Mouse (Mus musculus) MN1 (cell line): ENCODE measurements around the gene Tsc22d1.

Experiments used
- DNase-seq: peaks from one replicate; pipeline ENCODE4 v3.0.0-alpha.2; 2016; ENCODE audit warnings: low spot score

Gene Tsc22d1

GRCm38 (mm10) chr14:76518217-76518616, 103.5 kb downstream of the Tsc22d1 start:
- no peak for DNase-seq

- no peak for DNase-seq
Observed at GRCm38 (mm10) chr14:76520606-76521005, 105.8 kb downstream of the Tsc22d1 start.

DNA sequence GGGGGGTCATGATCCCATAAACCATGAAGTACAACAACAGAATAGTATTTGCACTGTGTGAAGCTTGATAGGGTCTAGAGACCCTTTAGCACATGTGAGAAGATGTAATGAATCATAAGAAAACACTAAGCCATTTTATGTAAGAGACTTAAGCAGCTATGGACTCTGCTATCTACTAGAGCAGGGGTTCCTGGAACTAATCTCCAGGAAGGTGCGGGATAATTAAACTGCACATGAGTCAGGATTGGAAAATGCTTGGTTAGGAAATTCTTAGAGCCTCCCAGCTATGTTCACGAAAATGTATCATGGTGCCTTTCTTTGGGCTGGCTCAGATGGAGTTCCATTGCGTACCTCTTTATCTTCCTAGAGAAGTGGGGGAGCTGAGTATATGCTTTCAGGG, 106.5 kb downstream of the Tsc22d1 start:
- DNase-seq = no peak

DNA sequence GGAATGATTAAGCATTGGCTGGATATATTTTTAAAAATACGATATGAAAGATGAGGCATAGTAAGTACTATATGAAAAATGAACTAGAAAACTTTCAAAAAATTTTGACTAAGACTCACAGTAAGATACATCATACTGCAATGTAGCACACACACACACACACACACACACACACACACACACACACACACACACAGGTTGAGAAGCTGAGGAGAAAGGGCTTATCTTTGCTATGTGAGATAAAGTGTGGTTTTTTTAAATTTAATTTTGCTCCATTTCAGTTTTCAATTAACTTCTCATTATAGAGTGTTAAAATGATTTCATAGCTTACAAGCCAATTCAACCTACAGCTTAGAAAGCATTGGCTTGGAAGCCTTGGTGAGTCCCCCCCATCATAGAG, 108.6 kb downstream of the Tsc22d1 start:
- no peak for DNase-seq

DNA sequence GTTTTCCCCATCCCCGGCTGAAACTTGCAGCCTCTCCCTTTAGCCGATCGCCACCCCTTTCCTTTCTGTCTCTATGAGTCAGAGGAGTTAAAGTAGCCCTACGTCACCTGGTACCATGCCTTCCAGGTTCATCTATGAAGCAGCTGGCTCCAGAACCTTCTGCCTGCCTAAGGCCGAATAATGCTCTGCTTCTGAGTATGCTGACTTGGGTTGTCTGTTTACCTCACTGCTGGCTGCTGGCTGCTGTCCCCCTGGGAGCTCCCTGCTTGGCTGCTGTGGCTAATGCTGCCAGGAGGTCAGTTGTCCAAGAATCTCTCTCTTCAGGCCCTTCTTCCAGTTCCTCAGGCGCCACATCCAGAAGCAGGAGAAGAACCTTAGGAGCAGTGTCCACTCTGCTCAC, 111.7 kb downstream of the Tsc22d1 start:
- peak; percentile 73 for DNase-seq

- peak; percentile 77 for DNase-seq
Observed at GRCm38 (mm10) chr14:76527030-76527719, 112.4 kb downstream of the Tsc22d1 start.

DNA sequence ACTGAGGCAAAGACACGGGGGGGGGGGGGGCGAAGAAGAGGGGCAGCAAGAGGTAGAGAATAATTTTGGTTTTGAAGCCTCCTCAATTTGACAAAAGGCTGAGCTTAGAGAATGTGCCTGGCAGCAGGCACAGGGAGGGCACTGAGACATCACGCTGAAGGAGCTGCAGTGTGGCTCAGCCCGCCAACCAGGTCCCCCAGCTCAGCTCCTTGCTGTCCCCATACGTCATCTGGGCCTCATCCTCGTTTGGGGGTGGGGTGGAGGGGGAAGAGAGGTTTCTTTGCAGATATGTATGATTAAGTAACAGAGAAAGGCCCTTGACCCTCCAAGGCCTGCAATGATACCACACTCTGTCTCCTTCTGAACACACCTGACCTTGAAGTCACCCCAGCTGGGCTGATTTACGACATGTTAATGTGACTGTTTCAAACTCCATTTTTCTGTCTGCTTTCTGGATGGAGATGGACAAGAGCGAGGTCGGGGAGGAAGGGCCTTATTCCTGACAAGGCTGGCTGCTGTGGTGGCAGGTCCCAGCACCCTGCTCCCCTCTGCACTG, 113.1 kb downstream of the Tsc22d1 start:
- peak; percentile 37 for DNase-seq

DNA sequence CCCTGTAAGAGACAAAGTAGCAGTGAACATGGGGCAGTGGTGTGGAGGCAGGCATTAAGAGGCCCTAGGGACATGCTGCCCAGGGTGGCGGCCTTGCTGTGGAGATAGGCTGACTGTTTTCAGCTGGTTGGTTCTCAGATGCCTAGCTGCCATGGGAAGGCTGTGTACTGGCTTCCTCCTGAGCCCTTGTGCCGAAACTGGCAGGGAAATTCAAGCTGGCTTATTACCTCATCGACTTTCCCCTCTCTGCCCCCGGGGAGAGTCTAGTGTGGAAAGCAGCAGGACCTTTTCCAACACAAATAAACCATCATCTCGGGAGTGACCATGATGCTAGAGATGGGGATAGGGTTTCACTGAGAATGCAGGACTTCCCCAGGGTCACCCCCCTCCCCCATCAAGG, 113.9 kb downstream of the Tsc22d1 start:
- peak; percentile 39 for DNase-seq

- DNase-seq = no peak
Observed at GRCm38 (mm10) chr14:76531027-76531660, 116.4 kb downstream of the Tsc22d1 start.

- peak; percentile 84 for DNase-seq
Observed at GRCm38 (mm10) chr14:76532257-76533169, 117.8 kb downstream of the Tsc22d1 start.

DNA sequence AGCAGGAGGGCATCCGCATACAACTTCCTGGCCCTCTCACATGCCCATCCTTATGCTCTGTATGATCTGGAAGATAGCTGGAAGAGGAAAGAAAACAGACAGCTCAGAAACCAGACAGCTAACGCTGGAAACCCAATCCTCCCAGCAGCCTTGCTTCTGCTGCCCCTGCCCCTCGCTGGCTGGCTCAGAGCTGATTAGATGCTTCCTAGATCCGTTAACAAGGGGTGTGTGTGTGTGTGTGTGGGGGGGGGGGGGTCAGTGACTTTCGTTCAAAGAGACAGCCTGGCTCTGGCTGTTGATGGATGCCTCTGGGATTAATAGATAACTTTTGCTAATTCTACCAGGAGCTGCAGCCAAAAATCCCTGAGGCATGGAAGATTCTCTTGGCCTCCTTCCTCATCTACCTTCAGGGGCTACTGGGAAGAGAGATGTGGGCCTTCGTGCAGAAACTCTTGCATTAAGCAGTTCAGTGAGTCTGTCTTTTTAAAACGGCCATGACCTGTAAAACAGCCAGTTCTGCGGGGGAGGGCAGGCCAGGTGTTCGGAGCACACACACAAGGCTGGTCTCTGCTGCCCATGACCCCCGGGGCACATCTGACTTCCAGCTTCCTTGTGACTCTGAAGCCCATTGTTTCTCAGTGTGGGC, 118.5 kb downstream of the Tsc22d1 start:
- peak; percentile 61 for DNase-seq

DNA sequence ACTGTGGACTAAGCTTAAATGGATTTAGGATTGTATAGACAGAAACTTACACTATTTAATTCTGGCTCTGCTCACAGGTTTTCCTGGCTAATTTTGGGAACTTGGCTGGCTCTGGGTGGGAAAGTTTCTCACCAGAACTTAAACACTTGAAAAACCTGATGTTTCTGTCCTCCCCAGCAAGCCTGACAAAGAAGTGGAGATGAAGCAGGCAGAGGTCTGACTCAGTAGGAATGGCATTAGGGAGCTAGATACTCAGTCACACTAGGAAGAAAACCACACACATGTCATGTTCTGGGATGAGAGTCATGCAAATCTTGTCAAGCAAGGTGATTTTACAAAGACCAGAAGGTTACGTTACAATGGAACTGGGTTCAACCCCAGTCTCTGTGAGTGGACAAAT, 120.3 kb downstream of the Tsc22d1 start:
- no peak for DNase-seq

DNA sequence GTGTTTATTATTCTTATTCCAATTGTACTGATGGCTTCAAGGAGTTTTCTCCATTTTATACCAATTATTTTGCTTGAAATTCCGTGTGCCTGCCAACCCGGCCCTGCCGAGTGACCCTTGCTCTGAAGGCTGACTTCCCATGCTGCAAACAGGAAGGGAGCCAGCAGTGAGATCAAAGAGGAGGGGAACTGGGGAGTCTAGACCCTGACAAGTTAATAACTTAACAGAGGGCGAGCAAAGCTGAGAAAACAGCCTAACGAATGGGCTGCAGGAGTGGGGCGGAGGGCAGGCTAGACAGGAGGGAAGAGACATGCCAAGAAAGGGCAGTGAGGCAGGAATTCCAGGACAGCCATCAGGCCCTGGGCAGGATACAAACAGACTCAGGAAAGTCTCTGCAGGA, 122.2 kb downstream of the Tsc22d1 start:
- no peak for DNase-seq

GRCm38 (mm10) chr14:76540005-76540670, 125.4 kb downstream of the Tsc22d1 start:
- DNase-seq = no peak

DNA sequence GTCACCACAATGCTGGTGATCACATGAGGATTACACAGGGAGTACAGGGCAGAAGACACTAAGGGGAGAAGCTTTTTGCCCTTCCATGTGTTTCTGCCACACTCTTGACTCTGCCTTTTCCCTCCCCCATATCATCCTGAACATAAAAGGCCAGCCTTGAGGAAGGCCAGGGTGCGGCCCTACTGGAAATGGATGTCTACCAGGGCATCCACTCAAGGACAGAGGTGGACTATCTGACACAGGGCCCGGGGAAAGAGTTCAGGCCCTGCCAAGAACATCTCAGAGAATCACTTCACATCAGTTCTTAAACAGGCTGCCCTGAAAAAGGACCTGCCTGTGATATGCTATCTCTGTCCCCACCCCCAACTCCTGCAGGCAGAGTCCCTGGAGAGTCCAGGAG, 126.6 kb downstream of the Tsc22d1 start:
- no peak for DNase-seq

GRCm38 (mm10) chr14:76544136-76544535, 129.4 kb downstream of the Tsc22d1 start:
- DNase-seq = no peak

- DNase-seq = peak; percentile 32
Observed at GRCm38 (mm10) chr14:76555263-76556030, 140.7 kb downstream of the Tsc22d1 start.

- DNase-seq = peak; percentile 76
Observed at GRCm38 (mm10) chr14:76556031-76556851, 141.5 kb downstream of the Tsc22d1 start.

DNA sequence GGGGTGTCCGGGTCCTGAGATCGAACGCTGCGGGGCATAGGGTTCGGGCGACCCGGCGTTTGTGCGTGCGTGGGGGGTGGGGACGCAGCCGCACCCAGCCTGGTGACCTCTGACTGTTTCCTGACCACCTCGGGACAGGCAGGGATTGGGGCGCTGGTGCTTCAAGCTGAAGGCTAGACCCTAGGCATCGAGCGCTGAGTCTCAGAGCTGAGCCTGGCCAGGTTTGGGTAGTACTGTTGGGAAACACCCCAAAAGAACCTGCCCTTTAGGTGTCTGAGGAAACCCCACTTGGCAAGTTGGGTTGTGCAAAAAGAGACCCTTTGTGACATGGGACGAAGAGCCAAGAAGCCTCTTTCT, 142.1 kb downstream of the Tsc22d1 start, which contains the start of gene Serp2:
Serp2 (minus strand) TSS at position 38 of the 357 bp plus-strand sequence.
- DNase-seq = no peak
